Mouse (Mus musculus) lung, postnatal 0 days (tissue): ENCODE data around the gene Igsf8.

Experiments
- CTCF ChIP-seq: IDR thresholded peaks from 2 replicates; pipeline ENCODE4 v1.5.1; 2016; ENCODE audit warnings: antibody characterized with exemption, mild to moderate bottlenecking
- EP300 ChIP-seq: IDR thresholded peaks from 2 replicates; pipeline ENCODE4 v1.6.1; 2016; ENCODE audit warnings: antibody characterized with exemption, mild to moderate bottlenecking, control low read depth

DNA sequence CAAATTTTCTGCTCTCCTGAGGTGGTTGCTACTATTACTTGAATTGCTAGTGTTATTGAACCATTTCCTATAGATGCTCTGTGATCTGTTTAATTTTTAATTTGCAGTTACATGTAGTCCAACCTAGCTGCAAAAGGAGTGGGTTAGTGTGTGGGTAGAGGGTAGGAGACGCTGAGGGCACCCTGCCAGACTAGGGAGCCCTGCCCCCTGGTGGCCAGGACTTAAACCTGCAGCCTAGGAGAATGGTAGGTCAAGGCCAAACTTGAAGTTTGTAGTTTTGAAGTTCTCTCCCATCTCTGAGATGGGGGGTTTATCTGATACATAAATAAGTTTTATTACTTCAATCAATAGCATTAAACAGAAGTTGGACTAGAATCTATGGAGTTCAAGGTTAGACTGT is 96.1 kb downstream of the Igsf8 start:
- TF ChIP-seq CTCF (peak; percentile 93), EP300 (no peak)
